Mouse (Mus musculus): ENCODE measurements at regions not wholly inside any gene's neighbourhood (a gene's known extent, or its start where the extent isn't known, plus 50 kb on each side); places are given as distances from the start of the nearest gene placed in this dataset.

- no peak overlapping the region for H3K9ac ChIP-seq (ENCODE audit: low read length)
- H3K27ac ChIP-seq (ENCODE audit: low read depth): no peak overlapping the region
- H3K9me3 ChIP-seq (ENCODE audit: control insufficient read depth, low read length): no peaks in the 10 kb centered on the region
- no peaks in the 10 kb centered on the region for H3K36me3 ChIP-seq (ENCODE audit: control insufficient read depth, insufficient read depth, low read length)
- H3K4me1 ChIP-seq (replicated peaks; ENCODE audit: control insufficient read depth, insufficient read depth, low read length): no peaks in the 10 kb centered on the region; the same call in 1 of the 2 replicates
- no peaks in the 10 kb centered on the region for H3K27me3 ChIP-seq (replicated peaks; ENCODE audit: control insufficient read depth, insufficient read depth, low read length)
- no peak overlapping the region for H3K4me2 ChIP-seq (ENCODE audit: low read length)
- DNase-seq (ENCODE audit: low spot score): no peak
- ATAC-seq (replicated peaks; ENCODE audit: low FRiP score, low TSS enrichment, low read depth): no peak
- 36% methylated on average over 3 of the region's 3 CpGs for WGBS
- no peak overlapping the region for H3K4me3 ChIP-seq (ENCODE audit: low read depth, low read length)
Measured at GRCm38 (mm10) chr6:95997741-95998140, 115.2 kb upstream of the Fam19a1 start.

- DNase-seq (ENCODE audit: low spot score): no peak
- Histone ChIP-seq H3K4me3 (ENCODE audit: low read depth, low read length) (no peak overlapping the region), H3K9me3 (ENCODE audit: control insufficient read depth, low read length) (no peaks in the 10 kb centered on the region), H3K9ac (ENCODE audit: low read length) (no peak overlapping the region), H3K27ac (ENCODE audit: low read depth) (no peak overlapping the region), H3K36me3 (ENCODE audit: control insufficient read depth, insufficient read depth, low read length) (no peaks in the 10 kb centered on the region), H3K27me3 (replicated peaks; ENCODE audit: control insufficient read depth, insufficient read depth, low read length) (no peaks in the 10 kb centered on the region), H3K4me2 (ENCODE audit: low read length) (no peak overlapping the region), H3K4me1 (replicated peaks; ENCODE audit: control insufficient read depth, insufficient read depth, low read length) (no peaks in the 10 kb centered on the region; the same call in 1 of the 2 replicates)
- WGBS: 69% methylated on average over 5 of the region's 5 CpGs
- no peak for ATAC-seq (replicated peaks; ENCODE audit: low FRiP score, low TSS enrichment, low read depth)
Measured at GRCm38 (mm10) chr6:95999441-95999840, 113.5 kb upstream of the Fam19a1 start.

- H3K9me3 ChIP-seq (ENCODE audit: control insufficient read depth, low read length): no peaks in the 10 kb centered on the region
- no peak overlapping the region for H3K4me2 ChIP-seq (ENCODE audit: low read length)
- no peaks in the 10 kb centered on the region; the same call in 1 of the 2 replicates for H3K4me1 ChIP-seq (replicated peaks; ENCODE audit: control insufficient read depth, insufficient read depth, low read length)
- no peaks in the 10 kb centered on the region for H3K36me3 ChIP-seq (ENCODE audit: control insufficient read depth, insufficient read depth, low read length)
- 84% methylated on average over 10 of the region's 10 CpGs for WGBS
- H3K27ac ChIP-seq (ENCODE audit: low read depth): no peak overlapping the region
- DNase-seq (ENCODE audit: low spot score): no peak
- H3K4me3 ChIP-seq (ENCODE audit: low read depth, low read length): no peak overlapping the region
- H3K27me3 ChIP-seq (replicated peaks; ENCODE audit: control insufficient read depth, insufficient read depth, low read length): no peaks in the 10 kb centered on the region
- no peak overlapping the region for H3K9ac ChIP-seq (ENCODE audit: low read length)
- no peak for ATAC-seq (replicated peaks; ENCODE audit: low FRiP score, low TSS enrichment, low read depth)
Measured at GRCm38 (mm10) chr6:96000011-96000476, 112.9 kb upstream of the Fam19a1 start.

GRCm38 (mm10) chr6:96011299-96011698, 101.7 kb upstream of the Fam19a1 start:
- Histone ChIP-seq H3K27ac (ENCODE audit: low read depth) (no peak overlapping the region), H3K27me3 (replicated peaks; ENCODE audit: control insufficient read depth, insufficient read depth, low read length) (no peaks in the 10 kb centered on the region), H3K4me1 (replicated peaks; ENCODE audit: control insufficient read depth, insufficient read depth, low read length) (no peaks in the 10 kb centered on the region), H3K9me3 (ENCODE audit: control insufficient read depth, low read length) (no peaks in the 10 kb centered on the region), H3K9ac (ENCODE audit: low read length) (no peak overlapping the region), H3K36me3 (ENCODE audit: control insufficient read depth, insufficient read depth, low read length) (no peaks in the 10 kb centered on the region), H3K4me3 (ENCODE audit: low read depth, low read length) (no peak overlapping the region), H3K4me2 (ENCODE audit: low read length) (no peak overlapping the region)
- ATAC-seq (replicated peaks; ENCODE audit: low FRiP score, low TSS enrichment, low read depth) (no peak), DNase-seq (ENCODE audit: low spot score) (no peak)
- 74% methylated on average over 5 of the region's 5 CpGs for whole genome bisulfite sequencing

GRCm38 (mm10) chr6:96028022-96028704, 84.8 kb upstream of the Fam19a1 start:
- 0 out of 2 replicates have a peak, but pooled peaks cover 6% of the 10 kb centered on the region for H3K4me1 ChIP-seq (replicated peaks; ENCODE audit: control insufficient read depth, insufficient read depth, low read length)
- H3K4me2 ChIP-seq (ENCODE audit: low read length): no peak overlapping the region
- no peaks in the 10 kb centered on the region for H3K36me3 ChIP-seq (ENCODE audit: control insufficient read depth, insufficient read depth, low read length)
- no peaks in the 10 kb centered on the region for H3K9me3 ChIP-seq (ENCODE audit: control insufficient read depth, low read length)
- H3K27me3 ChIP-seq (replicated peaks; ENCODE audit: control insufficient read depth, insufficient read depth, low read length): no peaks in the 10 kb centered on the region
- DNase-seq (ENCODE audit: low spot score): no peak
- H3K9ac ChIP-seq (ENCODE audit: low read length): no peak overlapping the region
- no peak overlapping the region for H3K27ac ChIP-seq (ENCODE audit: low read depth)
- no peak for ATAC-seq (replicated peaks; ENCODE audit: low FRiP score, low TSS enrichment, low read depth)
- WGBS: 56% methylated on average over 7 of the region's 7 CpGs
- H3K4me3 ChIP-seq (ENCODE audit: low read depth, low read length): no peak overlapping the region

GRCm38 (mm10) chr6:96043711-96044110, 69.2 kb upstream of the Fam19a1 start:
- 68% methylated on average over 4 of the region's 4 CpGs for WGBS
- Histone ChIP-seq H3K27me3 (replicated peaks; ENCODE audit: control insufficient read depth, insufficient read depth, low read length) (no peaks in the 10 kb centered on the region), H3K9me3 (ENCODE audit: control insufficient read depth, low read length) (no peaks in the 10 kb centered on the region), H3K9ac (ENCODE audit: low read length) (no peak overlapping the region), H3K27ac (ENCODE audit: low read depth) (no peak overlapping the region), H3K4me3 (ENCODE audit: low read depth, low read length) (no peak overlapping the region), H3K4me2 (ENCODE audit: low read length) (no peak overlapping the region), H3K4me1 (replicated peaks; ENCODE audit: control insufficient read depth, insufficient read depth, low read length) (no peaks in the 10 kb centered on the region), H3K36me3 (ENCODE audit: control insufficient read depth, insufficient read depth, low read length) (no peaks in the 10 kb centered on the region)
- DNase-seq (ENCODE audit: low spot score): no peak
- no peak for ATAC-seq (replicated peaks; ENCODE audit: low FRiP score, low TSS enrichment, low read depth)

- Histone ChIP-seq H3K36me3 (ENCODE audit: control insufficient read depth, insufficient read depth, low read length) (no peaks in the 10 kb centered on the region), H3K27ac (ENCODE audit: low read depth) (no peak overlapping the region), H3K27me3 (replicated peaks; ENCODE audit: control insufficient read depth, insufficient read depth, low read length) (no peaks in the 10 kb centered on the region), H3K4me2 (ENCODE audit: low read length) (no peak overlapping the region), H3K4me1 (replicated peaks; ENCODE audit: control insufficient read depth, insufficient read depth, low read length) (no peaks in the 10 kb centered on the region), H3K9me3 (ENCODE audit: control insufficient read depth, low read length) (no peaks in the 10 kb centered on the region), H3K4me3 (ENCODE audit: low read depth, low read length) (no peak overlapping the region), H3K9ac (ENCODE audit: low read length) (no peak overlapping the region)
- WGBS: 94% methylated on average over 4 of the region's 4 CpGs
- DNase-seq (ENCODE audit: low spot score): no peak
- ATAC-seq (replicated peaks; ENCODE audit: low FRiP score, low TSS enrichment, low read depth): no peak
Measured at GRCm38 (mm10) chr6:96053476-96053875, 59.5 kb upstream of the Fam19a1 start.

- H3K4me3 ChIP-seq (ENCODE audit: low read depth, low read length): no peak overlapping the region
- 68% methylated on average over 2 of the region's 2 CpGs for WGBS
- no peaks in the 10 kb centered on the region for H3K4me1 ChIP-seq (replicated peaks; ENCODE audit: control insufficient read depth, insufficient read depth, low read length)
- no peaks in the 10 kb centered on the region for H3K27me3 ChIP-seq (replicated peaks; ENCODE audit: control insufficient read depth, insufficient read depth, low read length)
- H3K4me2 ChIP-seq (ENCODE audit: low read length): no peak overlapping the region
- no peaks in the 10 kb centered on the region for H3K36me3 ChIP-seq (ENCODE audit: control insufficient read depth, insufficient read depth, low read length)
- H3K27ac ChIP-seq (ENCODE audit: low read depth): no peak overlapping the region
- DNase-seq (ENCODE audit: low spot score): no peak
- no peak for ATAC-seq (replicated peaks; ENCODE audit: low FRiP score, low TSS enrichment, low read depth)
- no peaks in the 10 kb centered on the region for H3K9me3 ChIP-seq (ENCODE audit: control insufficient read depth, low read length)
- no peak overlapping the region for H3K9ac ChIP-seq (ENCODE audit: low read length)
Measured at GRCm38 (mm10) chr6:96057011-96057410, 55.9 kb upstream of the Fam19a1 start.

GRCm38 (mm10) chr6:96057575-96058159, 55.3 kb upstream of the Fam19a1 start:
- DNase-seq (ENCODE audit: low spot score): no peak

More at GRCm38 (mm10) chr6:96057575-96058159, 55.3 kb upstream of the Fam19a1 start:
- no peaks in the 10 kb centered on the region for H3K9me3 ChIP-seq (ENCODE audit: control insufficient read depth, low read length)
- H3K36me3 ChIP-seq (ENCODE audit: control insufficient read depth, insufficient read depth, low read length): no peaks in the 10 kb centered on the region
- WGBS: 60% methylated on average over 5 of the region's 5 CpGs
- no peak overlapping the region for H3K4me2 ChIP-seq (ENCODE audit: low read length)
- H3K9ac ChIP-seq (ENCODE audit: low read length): no peak overlapping the region
- no peak overlapping the region for H3K4me3 ChIP-seq (ENCODE audit: low read depth, low read length)
- ATAC-seq (replicated peaks; ENCODE audit: low FRiP score, low TSS enrichment, low read depth): no peak
- no peaks in the 10 kb centered on the region for H3K4me1 ChIP-seq (replicated peaks; ENCODE audit: control insufficient read depth, insufficient read depth, low read length)
- no peaks in the 10 kb centered on the region for H3K27me3 ChIP-seq (replicated peaks; ENCODE audit: control insufficient read depth, insufficient read depth, low read length)
- no peak overlapping the region for H3K27ac ChIP-seq (ENCODE audit: low read depth)
